Mouse (Mus musculus) E14TG2a.4 (cell line): ENCODE measurements around the gene Fam207a.
A peak's percentile ranks its signal among the peaks of the same experiment; 100 is the strongest.

Source experiments
- H3K27me3 ChIP-seq: 2 replicates; pipeline ENCODE4 v1.6.1; 2014; ENCODE audit warnings: low read length, control low read depth; ENCODE audit not compliant: insufficient read depth
- H3K36me3 ChIP-seq: 2 replicates; pipeline ENCODE4 v1.6.1; 2014; ENCODE audit warnings: low read length, control low read depth; ENCODE audit not compliant: insufficient read depth
- H3K4me1 ChIP-seq: replicated peaks from 2 replicates; pipeline ENCODE4 v1.6.1; 2014; ENCODE audit warnings: low read depth, low read length, control low read depth
- H3K4me3 ChIP-seq: replicated peaks from 2 replicates; pipeline ENCODE4 v1.5.1; 2014; ENCODE audit warnings: mild to moderate bottlenecking, low read length
- H3K9me3 ChIP-seq: 2 replicates; pipeline ENCODE4 v1.6.1; 2014; ENCODE audit warnings: low read length, control low read depth
- CTCF ChIP-seq: conservative IDR thresholded peaks from 2 replicates; pipeline ENCODE4 v1.5.1; 2014; ENCODE audit warnings: low read length
- NANOG ChIP-seq: IDR thresholded peaks from 2 replicates; pipeline ENCODE4 v1.6.1; 2014; ENCODE audit warnings: borderline replicate concordance, low read length, mixed read lengths
- POU5F1 ChIP-seq: IDR thresholded peaks from 2 replicates; pipeline ENCODE4 v1.6.1; 2014; ENCODE audit warnings: low read length, borderline replicate concordance

Gene Fam207a

GRCm38 (mm10) chr10:77523321-77523720, 7.7 kb upstream of the Fam207a start:
- TF ChIP-seq CTCF, result no peak
- TF ChIP-seq NANOG, result no peak
- TF ChIP-seq POU5F1, result no peak
- Histone ChIP-seq H3K4me3 (peak overlapping the region; percentile 33; the same call in 1 of the 2 replicates), H3K4me1 (peaks cover 31% of the 10 kb centered on the region), H3K36me3 (no peaks in the 10 kb centered on the region), H3K9me3 (no peaks in the 10 kb centered on the region), H3K27me3 (peaks cover 16% of the 10 kb centered on the region)

GRCm38 (mm10) chr10:77522746-77523145, 7.2 kb upstream of the Fam207a start:
- H3K9me3 ChIP-seq, result no peaks in the 10 kb centered on the region
- no peaks in the 10 kb centered on the region for H3K36me3 ChIP-seq
- no peak for TF ChIP-seq NANOG
- no peak for TF ChIP-seq CTCF
- TF ChIP-seq POU5F1, result no peak
- H3K4me3 ChIP-seq, result peak overlapping the region; percentile 61; the same call in 1 of the 2 replicates
- peaks cover 33% of the 10 kb centered on the region for H3K4me1 ChIP-seq
- H3K27me3 ChIP-seq, result peaks cover 16% of the 10 kb centered on the region

- H3K4me1 ChIP-seq, result peaks cover 39% of the 10 kb centered on the region
- no peaks in the 10 kb centered on the region for H3K36me3 ChIP-seq
- peak overlapping the region; percentile 61 for H3K4me3 ChIP-seq
- H3K27me3 ChIP-seq, result peaks cover 16% of the 10 kb centered on the region
- H3K9me3 ChIP-seq, result no peaks in the 10 kb centered on the region
- TF ChIP-seq CTCF (no peak), NANOG (no peak), POU5F1 (no peak)
Observed at GRCm38 (mm10) chr10:77522021-77522731, 6.6 kb upstream of the Fam207a start.

- Histone ChIP-seq H3K4me3 (no peak overlapping the region), H3K36me3 (no peaks in the 10 kb centered on the region), H3K9me3 (no peaks in the 10 kb centered on the region), H3K27me3 (peaks cover 16% of the 10 kb centered on the region), H3K4me1 (peaks cover 48% of the 10 kb centered on the region)
- TF ChIP-seq NANOG (no peak), POU5F1 (no peak), CTCF (no peak)
Observed at GRCm38 (mm10) chr10:77520497-77520896, 4.9 kb upstream of the Fam207a start.

GRCm38 (mm10) chr10:77519191-77519590, 3.6 kb upstream of the Fam207a start:
- TF ChIP-seq NANOG (no peak), POU5F1 (no peak), CTCF (no peak)
- H3K4me1 ChIP-seq, result peaks cover 52% of the 10 kb centered on the region
- H3K9me3 ChIP-seq, result no peaks in the 10 kb centered on the region
- no peak overlapping the region for H3K4me3 ChIP-seq
- peaks cover 16% of the 10 kb centered on the region for H3K27me3 ChIP-seq
- H3K36me3 ChIP-seq, result peaks cover 5% of the 10 kb centered on the region

GRCm38 (mm10) chr10:77517801-77518200, 2.2 kb upstream of the Fam207a start:
- H3K27me3 ChIP-seq, result peaks cover 10% of the 10 kb centered on the region
- no peaks in the 10 kb centered on the region for H3K9me3 ChIP-seq
- H3K4me3 ChIP-seq, result peak overlapping the region; percentile 55
- peaks cover 46% of the 10 kb centered on the region for H3K4me1 ChIP-seq
- TF ChIP-seq POU5F1, result no peak
- no peak for TF ChIP-seq NANOG
- TF ChIP-seq CTCF, result no peak
- H3K36me3 ChIP-seq, result peaks cover 17% of the 10 kb centered on the region

- peak overlapping the region; percentile 55 for H3K4me3 ChIP-seq
- TF ChIP-seq CTCF (peak; percentile 52), POU5F1 (no peak), NANOG (no peak)
- H3K9me3 ChIP-seq, result no peaks in the 10 kb centered on the region
- H3K4me1 ChIP-seq, result peaks cover 39% of the 10 kb centered on the region
- peaks cover 24% of the 10 kb centered on the region for H3K36me3 ChIP-seq
- H3K27me3 ChIP-seq, result peaks cover 8% of the 10 kb centered on the region
Observed at GRCm38 (mm10) chr10:77517066-77517620, 1.6 kb upstream of the Fam207a start.

GRCm38 (mm10) chr10:77516379-77516951, 880 bp upstream of the Fam207a start:
- peak overlapping the region; percentile 95 for H3K4me3 ChIP-seq
- H3K9me3 ChIP-seq, result no peaks in the 10 kb centered on the region
- peaks cover 30% of the 10 kb centered on the region for H3K36me3 ChIP-seq
- H3K27me3 ChIP-seq, result 0 out of 2 replicates have a peak, but pooled peaks cover 4% of the 10 kb centered on the region
- TF ChIP-seq CTCF (no peak), NANOG (no peak), POU5F1 (no peak)
- H3K4me1 ChIP-seq, result peaks cover 38% of the 10 kb centered on the region
